Mouse (Mus musculus) right cerebral cortex, adult 18-20 months (tissue): ENCODE measurements around the gene Wdr61.
"Not testable (repeated sequence)": the region's sequence is repeated elsewhere in the genome, so short reads cannot be mapped to it uniquely, and the experiment has no call there.

Experiments
- DNase-seq: peaks from one replicate; pipeline ENCODE4 v3.0.0; 2022; ENCODE audit warnings: mixed read lengths

The Wdr61 gene

DNA sequence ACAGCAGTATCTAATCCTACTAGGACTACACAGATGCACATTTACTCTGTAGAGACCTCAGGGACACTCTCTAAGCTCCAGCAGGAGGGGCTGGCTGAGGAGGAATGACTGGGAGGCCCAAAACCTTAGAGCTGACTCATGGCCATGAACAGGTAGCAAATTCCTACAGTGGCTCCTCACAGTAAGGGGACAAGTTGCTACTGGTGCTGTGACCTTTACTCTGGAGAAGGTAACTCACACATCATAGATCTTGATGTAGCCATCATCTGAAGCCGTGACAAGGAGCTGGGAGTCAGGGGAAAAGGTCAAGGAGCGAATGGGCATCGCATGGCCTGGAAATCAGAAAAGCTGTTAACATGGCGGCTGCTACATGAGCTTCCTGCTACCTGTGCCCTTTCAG is 11.7 kb downstream of the Wdr61 start:
- DNase-seq = no peak

DNA sequence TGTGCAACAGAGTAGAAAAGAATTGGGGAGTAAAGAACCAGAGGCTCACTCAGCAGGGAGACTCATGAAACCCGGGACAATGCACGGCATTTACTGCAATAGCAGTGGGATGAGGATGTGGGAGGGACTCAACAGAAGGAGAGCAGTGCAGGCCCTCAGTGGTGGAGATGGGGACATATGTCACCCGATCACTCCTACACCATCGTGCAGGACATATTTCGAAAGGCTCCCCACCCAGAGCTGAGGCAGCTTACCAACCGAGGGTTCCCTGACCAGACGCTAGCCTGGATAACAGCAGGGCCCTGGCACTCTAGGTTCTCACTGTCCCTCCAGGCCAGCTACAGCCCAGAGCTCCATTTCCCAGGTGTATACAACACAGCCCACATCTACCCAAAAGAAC is 12.2 kb downstream of the Wdr61 start:
- DNase-seq = peak; percentile 41

DNA sequence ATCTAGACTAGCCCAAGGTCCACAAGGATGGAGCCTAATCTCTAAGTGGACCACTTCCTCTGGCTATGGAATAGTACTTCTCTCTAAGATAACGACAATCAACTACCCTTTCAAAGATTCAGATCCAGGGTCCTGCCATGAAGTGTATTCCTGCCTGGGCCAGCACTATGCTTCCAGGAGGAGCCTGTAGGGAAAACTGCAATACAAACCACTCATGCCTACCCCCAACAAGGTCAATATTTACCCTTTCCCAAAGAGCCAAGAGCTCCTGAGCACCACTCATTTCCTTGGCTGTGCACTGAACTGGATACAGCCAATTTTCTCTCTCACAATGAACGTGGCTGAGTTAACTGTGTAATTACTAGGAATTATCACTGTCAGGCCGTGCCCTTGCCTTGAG is 16.8 kb downstream of the Wdr61 start:
- DNase-seq = no peak

DNA sequence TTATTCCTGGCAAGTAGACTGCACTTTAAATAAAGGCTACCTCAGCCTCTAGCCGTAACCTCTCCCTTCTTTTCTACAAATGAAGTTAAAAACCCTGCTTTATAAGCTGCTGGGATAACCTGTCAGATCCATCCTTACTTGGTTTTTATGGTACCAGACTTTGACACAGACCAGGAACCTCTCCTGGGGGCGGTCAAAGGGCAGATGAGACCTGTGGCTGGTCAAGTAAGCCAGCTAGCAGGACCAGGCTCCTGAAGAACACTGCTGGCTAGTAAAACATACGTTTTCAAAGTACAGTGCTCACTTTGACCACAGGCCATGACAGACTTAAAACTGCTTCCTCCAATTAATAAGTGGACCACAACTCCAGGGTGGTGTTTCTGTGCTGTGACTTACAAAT is 18.5 kb downstream of the Wdr61 start:
- DNase-seq = no peak

DNA sequence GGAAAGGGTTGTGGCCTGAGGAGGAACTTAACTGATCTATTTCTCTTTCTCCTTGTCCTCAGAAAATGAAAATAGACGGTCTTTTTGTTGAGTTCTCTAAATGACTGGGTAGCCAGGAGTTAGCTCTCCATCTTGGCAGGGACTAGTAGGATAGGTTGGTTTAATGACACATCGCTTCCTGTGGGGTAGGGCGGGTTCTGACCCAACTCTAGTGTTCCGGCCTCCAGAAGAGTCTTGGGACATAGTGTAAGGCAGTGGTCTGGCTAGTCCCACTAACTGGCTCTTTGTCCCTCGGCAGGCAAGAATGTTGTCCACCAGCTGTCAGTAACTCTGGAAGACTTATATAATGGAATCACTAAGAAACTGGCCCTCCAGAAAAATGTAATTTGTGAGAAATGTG is 26.2 kb downstream of the Wdr61 start:
- DNase-seq = no peak

DNA sequence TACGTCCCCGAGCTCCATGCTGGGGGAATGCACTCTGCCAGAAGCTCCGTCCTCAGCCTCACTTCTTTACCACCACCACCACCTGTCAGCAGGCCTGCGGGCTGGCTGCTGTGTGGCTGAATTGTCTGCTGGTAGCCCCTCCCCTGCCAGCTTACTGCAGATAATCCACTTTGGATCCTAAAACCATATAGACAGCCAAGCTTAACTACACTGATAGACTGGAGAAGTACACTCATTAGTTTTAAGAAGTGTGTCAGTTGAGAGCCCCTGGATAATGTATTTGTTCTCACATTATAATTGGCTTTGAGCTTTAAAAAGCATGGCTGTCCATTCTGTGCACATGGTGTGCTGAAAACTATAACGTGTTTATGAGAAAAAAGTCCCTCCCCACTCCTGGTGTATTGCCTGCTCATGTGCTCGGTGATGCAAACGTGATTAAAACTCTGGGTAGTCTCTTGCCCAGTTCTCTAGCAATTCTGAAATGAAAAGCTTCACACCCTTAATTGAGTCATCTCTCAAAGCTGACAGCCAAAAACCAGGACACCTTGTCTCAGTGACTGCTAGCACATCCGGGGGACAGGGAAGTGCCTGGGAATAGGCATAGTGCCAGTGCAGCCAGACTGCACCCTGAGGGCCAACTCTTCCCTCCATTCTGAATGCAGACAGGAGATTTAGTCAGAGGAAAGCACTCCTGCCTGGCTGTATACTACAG is 26.9 kb downstream of the Wdr61 start:
- DNase-seq = peak; percentile 41

DNA sequence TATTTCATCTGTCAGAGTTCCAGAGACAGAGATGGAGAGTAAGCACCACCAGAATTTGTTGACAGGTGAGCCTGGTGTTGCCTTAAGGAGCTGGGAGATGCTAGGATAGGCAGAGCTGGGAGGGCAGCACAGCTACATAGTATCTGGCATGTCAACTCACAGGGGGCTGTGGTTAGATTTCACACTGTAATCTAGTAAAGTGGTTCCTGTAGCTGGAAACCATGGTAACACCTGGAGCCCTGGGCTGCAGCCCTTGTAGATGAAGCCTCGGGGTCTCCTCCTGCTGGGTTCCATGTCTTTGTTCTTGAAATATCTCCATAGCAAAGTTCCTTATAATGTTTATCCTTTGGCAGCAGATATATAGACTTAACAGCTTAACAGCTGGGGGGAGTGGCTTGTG is 28.8 kb downstream of the Wdr61 start:
- no peak for DNase-seq

DNA sequence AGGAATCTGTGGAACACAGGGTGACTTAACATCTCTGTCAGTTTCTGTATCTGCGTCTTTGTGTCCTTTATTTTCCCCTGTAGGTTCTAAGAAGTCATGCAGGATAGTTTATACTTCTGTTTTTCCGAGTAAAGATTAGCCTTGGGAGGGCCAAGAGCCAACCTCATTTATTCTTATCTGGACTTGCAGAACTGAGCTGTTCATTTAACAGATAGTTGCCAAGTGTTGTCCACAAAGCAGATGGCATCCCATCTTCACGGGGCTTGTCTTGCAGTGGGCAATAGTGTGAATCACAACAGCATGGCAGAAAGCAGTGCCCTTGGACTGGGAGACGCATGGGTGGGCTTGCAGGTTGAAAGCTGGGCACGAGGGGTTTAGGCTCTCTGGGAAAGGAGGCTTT is 30.0 kb downstream of the Wdr61 start:
- DNase-seq = no peak

DNA sequence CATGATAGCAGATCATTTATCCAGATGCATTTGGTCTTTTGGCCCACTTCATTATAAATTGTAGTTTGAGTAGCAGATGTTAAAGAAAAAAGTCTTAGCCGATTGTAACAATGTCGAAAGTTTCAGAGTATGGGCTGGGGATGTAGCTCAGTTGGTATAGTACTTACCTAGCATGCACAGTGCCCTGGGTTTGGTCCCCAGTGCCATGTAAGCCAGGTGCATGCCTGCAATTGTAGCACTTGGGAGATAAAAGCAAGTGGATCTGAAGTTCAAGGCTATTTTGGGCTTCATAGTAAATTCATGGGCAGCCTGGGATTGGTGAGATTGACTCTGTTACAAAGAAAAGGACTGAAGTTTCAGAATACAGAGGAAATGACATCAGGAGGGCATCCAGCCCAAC is 31.7 kb downstream of the Wdr61 start:
- DNase-seq = no peak

DNA sequence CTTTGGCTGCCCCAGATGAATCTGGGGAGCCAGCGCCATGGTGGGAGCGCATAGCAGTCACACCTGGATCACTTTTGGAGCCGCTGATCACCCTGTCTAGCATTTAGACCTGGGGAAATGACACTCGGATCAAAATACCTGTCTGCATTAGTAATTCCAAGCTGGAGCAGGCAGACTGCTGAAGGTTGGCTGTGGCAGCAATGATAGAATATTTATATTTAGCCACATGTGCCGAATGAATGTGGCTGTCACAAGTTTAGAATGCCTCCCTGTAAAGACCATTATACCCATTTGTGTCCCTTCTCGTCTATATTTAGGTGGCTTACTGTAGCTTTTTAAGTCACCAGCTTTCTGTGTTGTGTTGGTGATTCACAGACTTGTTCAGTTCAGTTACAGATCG is 33.6 kb downstream of the Wdr61 start:
- no peak for DNase-seq

DNA sequence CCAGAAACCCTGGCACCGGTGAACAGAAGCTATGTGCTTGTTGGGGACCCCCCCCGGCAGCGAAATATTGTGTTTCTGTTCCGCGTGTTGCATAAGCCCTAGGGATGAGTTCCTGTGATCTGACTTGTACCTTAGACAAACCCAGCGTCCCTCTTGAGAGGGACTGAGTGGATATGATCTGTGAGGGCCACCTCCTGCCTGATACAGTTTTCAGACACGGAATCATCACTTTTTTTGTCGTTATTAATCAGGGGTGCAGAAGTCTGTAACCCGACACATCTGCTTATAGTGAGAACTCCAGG is 34.2 kb downstream of the Wdr61 start:
- peak; percentile 26 for DNase-seq

DNA sequence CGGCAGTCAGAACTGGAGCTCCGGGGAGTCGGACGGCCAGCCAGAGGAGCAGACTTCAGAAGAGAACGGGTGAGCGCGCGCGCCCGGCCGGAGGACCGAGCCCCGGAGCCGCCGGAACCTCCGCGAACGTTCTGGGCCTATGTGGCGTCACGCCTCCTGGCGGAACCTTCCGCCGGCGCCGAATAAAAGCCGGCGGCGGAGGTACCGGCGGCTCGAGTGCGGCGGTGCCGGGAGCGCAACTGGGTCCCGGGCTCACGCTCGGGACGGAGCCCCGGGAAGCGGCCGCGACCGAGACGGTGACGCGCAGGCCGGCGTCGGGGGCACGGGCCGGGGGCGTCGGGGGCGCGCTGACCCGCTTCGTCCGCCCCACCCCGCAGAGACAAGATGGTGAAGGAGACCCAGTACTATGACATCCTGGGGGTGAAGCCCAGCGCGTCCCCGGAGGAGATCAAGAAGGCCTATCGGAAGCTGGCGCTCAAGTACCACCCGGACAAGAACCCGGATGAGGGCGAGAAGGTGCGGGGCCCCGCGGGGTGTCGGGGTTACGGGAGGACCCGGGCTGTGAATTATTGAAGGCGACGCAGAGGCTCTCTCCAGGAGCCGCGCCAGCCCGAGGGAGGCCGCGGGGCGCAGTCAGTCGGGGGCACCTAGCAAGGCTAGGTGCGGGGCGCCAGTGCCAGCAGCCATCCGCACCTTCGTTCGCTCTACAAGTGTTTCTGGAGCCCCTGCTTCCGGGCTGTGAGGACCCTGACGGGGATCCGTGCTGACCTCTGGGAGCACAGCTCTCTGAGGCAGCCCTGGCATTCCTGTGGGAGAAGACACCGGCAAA is 34.8 kb downstream of the Wdr61 start:
- DNase-seq = peak; percentile 82

DNA sequence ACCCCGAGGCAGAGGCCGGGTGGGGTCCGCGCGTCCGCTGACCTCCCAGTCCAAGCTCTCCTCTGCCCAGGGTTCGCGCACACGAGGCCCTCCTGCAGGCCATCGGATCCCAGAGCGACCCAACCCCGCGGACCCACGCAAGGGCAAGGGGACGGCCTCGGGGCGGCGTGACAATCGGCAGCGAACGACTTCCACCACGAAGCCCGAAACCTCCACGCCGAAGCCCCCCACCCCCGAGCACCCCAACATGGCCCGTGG is 35.3 kb downstream of the Wdr61 start:
- DNase-seq = no peak

DNA sequence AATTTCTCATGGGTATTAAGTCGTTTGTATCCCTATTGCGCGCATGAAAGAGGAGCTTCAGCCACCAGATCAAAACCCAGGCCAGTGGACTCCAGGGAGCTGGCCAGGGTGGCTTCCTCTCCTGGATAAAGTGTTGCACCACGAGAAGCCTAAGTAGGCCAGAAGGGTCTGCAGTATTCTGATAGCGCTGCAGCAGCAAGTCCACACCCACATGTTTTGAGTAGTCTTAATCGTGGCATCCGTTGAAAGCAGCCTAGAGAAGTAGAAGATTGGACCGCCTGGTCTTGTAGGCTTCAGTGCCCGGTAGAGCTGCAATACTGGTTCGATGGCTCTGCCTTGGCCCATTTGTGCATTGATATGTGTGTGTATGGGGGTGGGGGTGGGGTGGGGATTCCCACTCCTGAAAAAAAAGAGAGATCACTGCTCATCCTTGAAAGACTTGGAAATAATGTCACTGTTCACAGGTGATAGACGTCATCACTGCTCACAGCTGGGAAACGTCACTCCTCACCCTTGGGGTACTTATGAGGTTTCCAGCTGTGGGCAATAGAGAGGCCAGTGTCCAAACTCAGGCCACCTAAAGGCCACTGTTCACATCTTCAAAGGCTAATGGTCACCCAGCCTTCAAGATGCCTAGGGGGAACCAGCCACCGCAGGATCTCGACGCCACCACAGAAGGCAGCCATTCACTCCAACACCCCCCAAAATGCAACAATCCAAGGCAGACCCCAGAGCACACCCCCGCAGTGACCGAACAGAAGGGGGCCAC is 35.8 kb downstream of the Wdr61 start, which contains the start of gene Dnaja4:
Dnaja4 (plus strand) TSS at position 556 of the 769 bp plus-strand sequence.
- DNase-seq = no peak

DNA sequence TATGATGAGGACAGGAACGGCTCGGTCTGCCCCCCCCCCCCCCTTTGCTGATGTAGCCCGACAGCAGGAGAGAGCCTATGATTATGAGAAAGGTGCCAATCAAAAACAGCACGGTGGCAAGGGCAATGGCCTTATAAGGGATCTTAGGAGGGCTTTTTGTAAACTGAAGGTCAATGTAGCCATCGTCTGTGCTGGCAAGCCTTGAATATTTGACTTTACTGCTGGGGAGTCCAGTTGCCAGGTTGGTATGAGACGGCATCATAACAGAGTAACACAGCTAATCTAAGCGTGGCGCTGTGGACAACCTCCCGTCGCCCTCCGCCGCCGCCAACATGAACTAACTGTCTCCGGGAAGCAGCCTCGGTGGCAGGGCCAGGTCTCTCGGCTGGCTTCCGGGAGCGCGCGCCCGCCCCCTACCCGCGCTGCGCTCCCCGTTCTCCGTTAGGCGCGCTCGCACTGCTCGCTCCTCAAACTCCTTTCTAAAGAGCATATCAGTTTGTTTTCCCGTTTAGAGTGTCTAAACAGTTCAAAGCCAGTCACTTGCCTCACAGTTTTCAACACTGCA is 43.0 kb downstream of the Wdr61 start:
- DNase-seq = not testable (repeated sequence)

DNA sequence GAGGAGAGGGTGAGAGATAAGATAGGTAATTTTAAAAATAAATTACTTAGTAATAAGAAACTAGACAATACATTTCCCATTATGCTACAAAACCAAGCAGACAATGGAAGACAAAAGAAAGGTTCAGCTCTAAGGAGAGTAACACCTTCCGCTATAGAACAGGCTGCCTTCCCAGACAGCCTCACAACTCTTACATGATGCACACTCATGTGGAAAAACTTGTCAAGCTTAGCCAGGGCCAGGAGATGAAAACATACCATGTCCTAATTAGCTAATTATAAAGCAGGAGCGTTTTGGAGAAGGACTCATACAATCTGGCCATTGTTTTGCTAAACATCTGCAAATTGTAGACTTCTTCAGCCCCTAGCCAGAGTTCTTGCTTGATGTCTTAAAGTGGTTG is 43.6 kb downstream of the Wdr61 start:
- not testable (repeated sequence) for DNase-seq

DNA sequence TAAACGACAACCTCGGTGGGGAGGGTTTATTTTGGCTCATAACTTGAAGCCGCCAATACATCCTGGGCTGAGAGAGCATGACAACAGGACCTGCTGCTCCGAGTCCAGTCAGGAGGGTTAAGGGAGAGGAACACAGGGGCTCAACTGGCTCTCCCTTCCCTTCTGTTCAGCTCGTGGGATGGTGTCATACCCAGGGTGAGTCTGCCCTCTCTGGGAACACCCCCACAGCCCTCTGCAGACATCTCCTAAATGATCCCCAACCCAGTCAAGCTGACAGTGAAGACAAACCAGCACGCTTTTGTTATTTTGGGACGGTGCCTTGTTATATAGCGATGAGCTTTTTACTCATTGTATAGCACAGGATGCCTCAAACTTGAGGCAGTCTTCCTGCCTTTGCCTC is 44.9 kb downstream of the Wdr61 start:
- DNase-seq = no peak

DNA sequence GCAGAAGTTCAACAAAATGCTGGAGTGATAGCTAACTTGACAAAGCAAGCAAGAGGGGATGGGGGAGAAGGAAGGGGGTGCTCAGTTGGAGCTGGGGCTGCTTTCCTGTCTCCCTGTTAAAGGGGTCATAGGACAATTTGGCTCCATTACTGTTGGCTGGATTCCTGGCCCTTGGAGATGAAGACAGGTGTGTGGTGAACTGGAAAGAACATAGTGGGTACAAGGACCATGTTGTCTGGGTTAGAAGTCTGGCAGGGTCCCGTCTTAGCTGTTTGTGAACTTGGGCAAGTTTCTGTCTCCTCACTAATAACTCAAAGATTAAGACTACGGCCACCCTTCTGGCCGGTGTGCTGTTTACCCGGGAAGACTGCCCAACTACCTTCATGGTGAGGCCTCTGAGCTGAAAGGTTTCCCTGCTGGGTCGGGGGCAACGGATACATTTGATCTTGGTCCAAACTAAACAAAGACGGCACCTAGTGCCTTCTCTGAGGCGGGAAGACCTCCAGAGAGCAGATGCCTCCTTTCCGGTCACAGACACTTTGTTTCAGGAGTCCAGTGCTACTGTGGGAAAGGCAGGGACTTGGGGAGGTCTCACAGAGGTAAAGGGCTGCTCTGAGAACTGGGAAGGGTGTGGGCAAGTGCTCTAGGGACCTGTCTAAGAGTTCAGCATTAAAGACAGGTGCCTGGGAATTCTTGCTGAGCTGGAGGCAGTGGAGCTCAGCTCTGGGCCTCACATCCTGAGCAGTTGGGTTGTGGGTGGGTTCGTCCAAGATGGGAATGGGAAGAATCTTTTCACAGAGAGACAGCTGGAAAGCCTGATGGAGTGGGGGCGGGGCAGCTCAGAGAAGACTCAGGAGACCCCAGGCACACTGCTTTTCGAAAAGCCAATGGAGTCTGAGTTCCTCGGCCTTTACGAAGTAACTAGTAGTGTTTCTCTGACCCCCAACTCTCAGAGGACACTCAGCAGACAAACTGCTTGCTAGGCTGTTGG is 46.8 kb downstream of the Wdr61 start:
- DNase-seq = no peak

DNA sequence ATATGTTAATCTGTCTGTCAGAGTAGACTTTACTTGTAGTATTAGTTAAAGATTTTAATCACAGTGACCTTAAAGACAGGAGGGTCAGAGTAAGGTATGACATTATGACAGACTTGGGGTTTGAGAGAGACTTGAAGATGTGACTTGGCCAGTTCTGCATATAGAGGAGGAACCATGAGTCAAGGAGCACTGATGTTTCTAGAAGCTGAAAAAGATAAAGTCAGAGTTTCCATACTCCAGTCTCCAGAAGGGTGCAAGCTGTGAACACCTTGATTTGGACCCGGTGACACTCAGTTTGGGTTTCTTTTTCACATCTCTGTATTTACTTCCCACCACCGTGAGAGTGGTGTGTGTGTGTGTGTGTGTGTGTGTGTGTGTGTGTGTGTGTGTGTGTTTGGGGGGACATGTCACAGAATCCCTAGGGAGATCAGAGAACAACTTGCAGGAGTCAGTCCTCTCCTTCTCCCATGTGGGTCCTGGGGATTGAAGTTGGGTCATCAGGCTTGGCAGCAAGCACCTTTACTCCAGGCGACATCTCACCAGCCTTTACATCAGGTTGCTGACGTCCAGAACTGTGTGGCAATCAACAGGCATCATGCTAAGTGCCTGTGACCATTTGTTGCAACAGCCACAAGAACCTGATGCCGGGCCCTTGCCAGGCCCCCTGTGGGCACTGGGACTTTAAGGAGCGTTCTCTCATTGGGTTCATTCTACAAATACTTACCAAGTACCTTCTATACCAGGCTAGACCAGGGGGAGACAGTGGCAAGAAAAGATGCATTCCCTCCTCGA is 50.3 kb downstream of the Wdr61 start:
- DNase-seq = no peak

DNA sequence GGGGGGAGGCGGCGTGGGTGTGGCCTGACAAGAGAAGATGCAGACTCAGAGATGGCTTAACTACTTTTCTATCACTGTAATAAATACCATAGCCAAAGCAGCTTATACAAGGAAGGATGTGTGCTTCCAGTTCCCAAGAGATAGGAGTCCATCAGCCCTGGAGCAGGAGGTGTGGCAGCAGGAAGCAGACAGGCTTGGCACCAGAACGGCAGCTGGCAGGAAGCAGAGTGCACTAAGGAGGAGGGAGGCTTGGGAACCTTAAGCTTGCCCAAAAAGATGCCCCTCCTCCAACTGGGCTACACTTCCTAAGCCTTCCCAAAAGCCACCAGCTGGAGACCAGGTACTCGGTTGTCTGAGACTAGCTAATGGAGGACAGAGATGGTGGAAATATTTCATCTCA is 51.5 kb downstream of the Wdr61 start:
- DNase-seq = no peak

DNA sequence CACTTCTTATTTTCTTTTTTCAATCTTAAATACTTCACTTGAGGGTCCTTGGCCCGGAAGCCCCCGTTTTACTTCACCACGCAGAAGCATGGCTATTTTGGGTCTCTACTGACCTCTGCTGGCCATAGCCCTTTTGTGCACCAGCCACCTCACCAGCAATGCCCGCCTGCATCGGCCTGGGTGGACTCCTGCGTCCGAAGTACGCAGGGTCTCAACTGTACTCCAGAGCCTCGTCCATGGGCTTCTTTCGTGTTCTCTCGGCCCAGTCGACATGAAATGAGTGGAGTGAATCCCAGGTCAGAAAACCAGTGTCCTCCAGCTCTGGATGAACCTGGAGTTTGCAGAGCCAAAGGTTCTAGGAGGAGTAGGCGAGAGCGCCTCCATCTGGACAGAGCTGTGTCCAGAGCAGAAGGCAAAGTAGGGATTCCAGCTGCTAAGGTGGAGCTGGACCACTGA is 57.8 kb downstream of the Wdr61 start:
- peak; percentile 70 for DNase-seq

DNA sequence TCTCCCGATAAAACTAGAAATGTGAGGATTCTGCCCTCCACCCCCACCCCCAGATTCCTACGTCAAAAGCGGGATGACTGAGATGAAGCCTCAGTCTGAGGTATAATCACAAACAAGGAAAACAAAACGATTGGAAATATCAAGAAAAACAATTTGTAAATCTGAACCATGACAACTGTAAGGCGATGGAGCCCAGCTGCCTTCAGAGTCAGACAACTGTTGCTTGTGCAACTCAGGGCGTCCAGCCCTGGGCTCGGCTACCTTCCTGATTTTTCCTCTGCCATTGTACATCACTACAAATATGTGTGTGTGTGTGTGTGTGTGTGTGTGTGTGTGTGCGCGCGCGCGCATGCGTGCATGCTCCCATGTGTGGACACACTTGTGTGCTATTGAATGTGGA is 60.4 kb downstream of the Wdr61 start:
- DNase-seq = no peak
